Mouse (Mus musculus) liver, embryonic 12.5 days (tissue): Measurements from ENCODE around the gene Sec14l3. TPM values are rescaled to one million over a fixed set of nuclear protein-coding genes. Genes with fewer than 3 reads are reported as not detected.

Experiments
- ATAC-seq: fragments of 200-750 bp; cut with Nextera tagmentation; 2 replicates; pipeline ENCODE4 v1.8.0; 2017; ENCODE audit warnings: moderate number of reproducible peaks, mild to moderate bottlenecking, moderate library complexity
- H3K27ac ChIP-seq: fragments of 300-500 bp; sonication (generic); 2 replicates; pipeline ENCODE4 v1.5.1; 2016; ENCODE audit warnings: mild to moderate bottlenecking
- H3K27me3 ChIP-seq: fragments of 300-500 bp; sonication (generic); replicated peaks from 2 replicates; pipeline ENCODE4 v1.6.1; 2016; ENCODE audit warnings: mild to moderate bottlenecking, moderate library complexity
- H3K36me3 ChIP-seq: fragments of 300-500 bp; sonication (generic); 2 replicates; pipeline ENCODE4 v1.6.1; 2016; ENCODE audit warnings: mild to moderate bottlenecking, moderate library complexity
- H3K4me1 ChIP-seq: fragments of 300-500 bp; sonication (generic); 2 replicates; pipeline ENCODE4 v1.6.1; 2016
- H3K4me2 ChIP-seq: fragments of 300-500 bp; sonication (generic); 2 replicates; pipeline ENCODE4 v1.6.1; 2016; ENCODE audit warnings: mild to moderate bottlenecking, moderate library complexity
- H3K4me3 ChIP-seq: fragments of 300-500 bp; sonication (generic); 2 replicates; pipeline ENCODE4 v1.5.1; 2016; ENCODE audit warnings: mild to moderate bottlenecking, moderate library complexity
- H3K9ac ChIP-seq: fragments of 300-500 bp; sonication (generic); 2 replicates; pipeline ENCODE4 v1.6.1; 2016; ENCODE audit warnings: mild to moderate bottlenecking, moderate library complexity
- H3K9me3 ChIP-seq: fragments of 300-500 bp; sonication (generic); replicated peaks from 2 replicates; pipeline ENCODE4 v1.6.1; 2016; ENCODE audit warnings: mild to moderate bottlenecking, moderate library complexity
- WGBS: fragments of 180-500 bp; shearing (Covaris S2); methylation state at CpG from one replicate; pipeline ENCODE4 v1.1.7; 2016; ENCODE audit not compliant: insufficient replicate concordance; 5-methylcytosine and 5-hydroxymethylcytosine counted together
- polyA plus RNA-seq: library from polyadenylated mRNA; unstranded; fragments of >200 nt; fragmentation: Nextera tagmentation; extraction: Ambion mirVana; gene quantifications from 2 replicates; pipeline ENCODE4 v1.2.1, GENCODE M21; 2016

The Sec14l3 gene
- polyA plus RNA-seq, 1 experiment from 2014 or later = not detected

GRCm38 (mm10) chr11:4062981-4063380 lies 1.7 kb upstream of the Sec14l3 start:
- Histone ChIP-seq H3K4me1 (no peaks in the 10 kb centered on the region), H3K4me3 (no peak overlapping the region), H3K27ac (no peak overlapping the region), H3K27me3 (peaks cover 4% of the 10 kb centered on the region), H3K36me3 (no peaks in the 10 kb centered on the region), H3K9ac (no peak overlapping the region), H3K9me3 (no peaks in the 10 kb centered on the region), H3K4me2 (no peak overlapping the region)
- WGBS = 46% methylated on average over 6 of the region's 6 CpGs
- ATAC-seq = no peak

GRCm38 (mm10) chr11:4069664-4070063 lies 5.0 kb downstream of the Sec14l3 start:
- WGBS = 44% methylated on average over 1 of the region's 1 CpGs
- no peak overlapping the region for H3K27ac ChIP-seq

GRCm38 (mm10) chr11:4076633-4077032 lies 12.0 kb downstream of the Sec14l3 start:
- no peaks in the 10 kb centered on the region for H3K9me3 ChIP-seq
- WGBS = 6% methylated on average over 8 of the region's 8 CpGs
- H3K27ac ChIP-seq = no peak overlapping the region
- H3K4me1 ChIP-seq = no peaks in the 10 kb centered on the region
- no peak overlapping the region for H3K4me2 ChIP-seq
- no peak overlapping the region for H3K9ac ChIP-seq
- H3K36me3 ChIP-seq = no peaks in the 10 kb centered on the region
- no peak overlapping the region for H3K4me3 ChIP-seq
- ATAC-seq = no peak
- no peaks in the 10 kb centered on the region for H3K27me3 ChIP-seq

More at GRCm38 (mm10) chr11:4069664-4070063, 5.0 kb downstream of the Sec14l3 start:
- no peak overlapping the region for H3K4me3 ChIP-seq
- no peaks in the 10 kb centered on the region for H3K9me3 ChIP-seq
- H3K27me3 ChIP-seq = 0 out of 2 replicates have a peak, but pooled peaks cover 1% of the 10 kb centered on the region
- H3K4me2 ChIP-seq = no peak overlapping the region
- no peak overlapping the region for H3K9ac ChIP-seq
- H3K4me1 ChIP-seq = no peaks in the 10 kb centered on the region
- no peaks in the 10 kb centered on the region for H3K36me3 ChIP-seq
- ATAC-seq = no peak

- H3K4me3 ChIP-seq = no peak overlapping the region
- WGBS = 59% methylated on average over 7 of the region's 7 CpGs
- no peak overlapping the region for H3K27ac ChIP-seq
- no peaks in the 10 kb centered on the region for H3K36me3 ChIP-seq
- ATAC-seq = no peak
- H3K27me3 ChIP-seq = no peaks in the 10 kb centered on the region
- H3K9me3 ChIP-seq = no peaks in the 10 kb centered on the region
- H3K4me1 ChIP-seq = no peaks in the 10 kb centered on the region
- no peak overlapping the region for H3K4me2 ChIP-seq
- H3K9ac ChIP-seq = no peak overlapping the region
These were observed 13.8 kb downstream of the Sec14l3 start for GRCm38 (mm10) chr11:4078267-4078933.

GRCm38 (mm10) chr11:4080219-4080618 lies 15.6 kb downstream of the Sec14l3 start:
- no peaks in the 10 kb centered on the region for H3K36me3 ChIP-seq
- no peaks in the 10 kb centered on the region for H3K27me3 ChIP-seq
- no peaks in the 10 kb centered on the region for H3K9me3 ChIP-seq
- WGBS = 9% methylated on average over 4 of the region's 4 CpGs
- ATAC-seq = no peak
- no peak overlapping the region for H3K9ac ChIP-seq
- no peak overlapping the region for H3K27ac ChIP-seq
- H3K4me3 ChIP-seq = no peak overlapping the region
- H3K4me1 ChIP-seq = no peaks in the 10 kb centered on the region
- no peak overlapping the region for H3K4me2 ChIP-seq

- 29% methylated on average over 5 of the region's 5 CpGs for WGBS
- Histone ChIP-seq H3K27me3 (no peaks in the 10 kb centered on the region), H3K4me1 (no peaks in the 10 kb centered on the region), H3K4me3 (no peak overlapping the region), H3K36me3 (no peaks in the 10 kb centered on the region), H3K9ac (no peak overlapping the region), H3K9me3 (no peaks in the 10 kb centered on the region), H3K27ac (no peak overlapping the region), H3K4me2 (no peak overlapping the region)
- ATAC-seq = no peak
These were observed 18.9 kb downstream of the Sec14l3 start for GRCm38 (mm10) chr11:4083316-4084078.

- ATAC-seq = no peak
- H3K9me3 ChIP-seq = peaks cover 7% of the 10 kb centered on the region
- H3K27ac ChIP-seq = no peak overlapping the region
- no peak overlapping the region for H3K9ac ChIP-seq
- H3K4me2 ChIP-seq = no peak overlapping the region
- no peaks in the 10 kb centered on the region for H3K4me1 ChIP-seq
- peaks cover 10% of the 10 kb centered on the region for H3K36me3 ChIP-seq
- no peaks in the 10 kb centered on the region for H3K27me3 ChIP-seq
- H3K4me3 ChIP-seq = no peak overlapping the region
- WGBS = 31% methylated on average over 1 of the region's 1 CpGs
These were observed 21.6 kb downstream of the Sec14l3 start for GRCm38 (mm10) chr11:4086246-4086645.

- H3K9me3 ChIP-seq = peaks cover 12% of the 10 kb centered on the region
- no peak for ATAC-seq
- H3K36me3 ChIP-seq = peaks cover 20% of the 10 kb centered on the region
- 39% methylated on average over 2 of the region's 2 CpGs for WGBS
- no peaks in the 10 kb centered on the region for H3K27me3 ChIP-seq
- no peak overlapping the region for H3K4me3 ChIP-seq
- no peak overlapping the region for H3K9ac ChIP-seq
- H3K4me1 ChIP-seq = no peaks in the 10 kb centered on the region
- H3K27ac ChIP-seq = no peak overlapping the region
- no peak overlapping the region for H3K4me2 ChIP-seq
These were observed 22.6 kb downstream of the Sec14l3 start for GRCm38 (mm10) chr11:4087267-4087666.

GRCm38 (mm10) chr11:4093459-4094377 lies 29.1 kb downstream of the Sec14l3 start:
- peak overlapping the region; percentile 43 for H3K27ac ChIP-seq
- 72% methylated on average over 18 of the region's 18 CpGs for WGBS
- peaks cover 46% of the 10 kb centered on the region for H3K4me1 ChIP-seq
- H3K4me2 ChIP-seq = peak overlapping the region; percentile 88
- H3K9ac ChIP-seq = 0 out of 2 replicates have a peak overlapping the region, but pooled peaks have one; percentile 81
- no peaks in the 10 kb centered on the region for H3K27me3 ChIP-seq
- ATAC-seq = no peak
- H3K9me3 ChIP-seq = peaks cover 12% of the 10 kb centered on the region
- H3K36me3 ChIP-seq = peaks cover 39% of the 10 kb centered on the region
- peak overlapping the region; percentile 75 for H3K4me3 ChIP-seq

- peak; percentile 21; the same call in 1 of the 2 replicates for ATAC-seq
- Histone ChIP-seq H3K27me3 (no peaks in the 10 kb centered on the region), H3K9me3 (peaks cover 12% of the 10 kb centered on the region), H3K36me3 (peaks cover 39% of the 10 kb centered on the region), H3K4me3 (peak overlapping the region; percentile 75), H3K4me1 (peaks cover 46% of the 10 kb centered on the region), H3K9ac (peak overlapping the region; percentile 81), H3K27ac (peak overlapping the region; percentile 88), H3K4me2 (peak overlapping the region; percentile 88)
- WGBS = 2% methylated on average over 24 of the region's 24 CpGs
These were observed 29.9 kb downstream of the Sec14l3 start for GRCm38 (mm10) chr11:4094378-4095170.
